Mouse (Mus musculus) liver, embryonic 15.5 days (tissue): Measurements from ENCODE around the gene Tcte1. TPM values are rescaled to one million over a fixed set of nuclear protein-coding genes. Genes with fewer than 3 reads are reported as not detected.

Experiments
- ATAC-seq: fragments of 200-750 bp; cut with Nextera tagmentation; 2 replicates; pipeline ENCODE4 v1.8.0; 2017; ENCODE audit warnings: moderate number of reproducible peaks, mild to moderate bottlenecking, moderate library complexity; ENCODE audit not compliant: insufficient read depth
- H3K27ac ChIP-seq: fragments of 300-500 bp; sonication (generic); replicated peaks from 2 replicates; pipeline ENCODE4 v1.5.1; 2015; ENCODE audit warnings: mild to moderate bottlenecking, inconsistent platforms
- H3K27me3 ChIP-seq: fragments of 300-500 bp; sonication (generic); 2 replicates; pipeline ENCODE4 v1.6.1; 2015; ENCODE audit warnings: mild to moderate bottlenecking, inconsistent platforms
- H3K36me3 ChIP-seq: fragments of 300-500 bp; sonication (generic); replicated peaks from 2 replicates; pipeline ENCODE4 v1.6.1; 2015; ENCODE audit warnings: moderate library complexity, mild to moderate bottlenecking, inconsistent platforms
- H3K4me1 ChIP-seq: fragments of 300-500 bp; sonication (generic); replicated peaks from 2 replicates; pipeline ENCODE4 v1.6.1; 2015; ENCODE audit warnings: inconsistent platforms
- H3K4me2 ChIP-seq: fragments of 300-500 bp; sonication (generic); 2 replicates; pipeline ENCODE4 v1.6.1; 2015; ENCODE audit warnings: moderate library complexity, mild to moderate bottlenecking, inconsistent platforms
- H3K4me3 ChIP-seq: fragments of 300-500 bp; sonication (generic); replicated peaks from 2 replicates; pipeline ENCODE4 v1.5.1; 2015; ENCODE audit warnings: mild to moderate bottlenecking, inconsistent platforms
- H3K9ac ChIP-seq: fragments of 300-500 bp; sonication (generic); 2 replicates; pipeline ENCODE4 v1.6.1; 2015; ENCODE audit warnings: moderate library complexity, mild to moderate bottlenecking, inconsistent platforms
- H3K9me3 ChIP-seq: fragments of 300-500 bp; sonication (generic); replicated peaks from 2 replicates; pipeline ENCODE4 v1.6.1; 2016; ENCODE audit warnings: inconsistent platforms
- WGBS: fragments of 180-500 bp; shearing (Covaris S2); methylation state at CpG from one replicate; pipeline ENCODE4 v1.1.7; 2015; ENCODE audit warnings: mixed read lengths; ENCODE audit not compliant: insufficient replicate concordance; 5-methylcytosine and 5-hydroxymethylcytosine counted together
- polyA plus RNA-seq: library from polyadenylated mRNA; unstranded; fragments of >200 nt; fragmentation: Nextera tagmentation; extraction: Ambion mirVana; gene quantifications from 2 replicates; pipeline ENCODE4 v1.2.1, GENCODE M21; 2015

Gene Tcte1
- polyA plus RNA-seq, 1 experiment from 2014 or later: 0.05 TPM

DNA sequence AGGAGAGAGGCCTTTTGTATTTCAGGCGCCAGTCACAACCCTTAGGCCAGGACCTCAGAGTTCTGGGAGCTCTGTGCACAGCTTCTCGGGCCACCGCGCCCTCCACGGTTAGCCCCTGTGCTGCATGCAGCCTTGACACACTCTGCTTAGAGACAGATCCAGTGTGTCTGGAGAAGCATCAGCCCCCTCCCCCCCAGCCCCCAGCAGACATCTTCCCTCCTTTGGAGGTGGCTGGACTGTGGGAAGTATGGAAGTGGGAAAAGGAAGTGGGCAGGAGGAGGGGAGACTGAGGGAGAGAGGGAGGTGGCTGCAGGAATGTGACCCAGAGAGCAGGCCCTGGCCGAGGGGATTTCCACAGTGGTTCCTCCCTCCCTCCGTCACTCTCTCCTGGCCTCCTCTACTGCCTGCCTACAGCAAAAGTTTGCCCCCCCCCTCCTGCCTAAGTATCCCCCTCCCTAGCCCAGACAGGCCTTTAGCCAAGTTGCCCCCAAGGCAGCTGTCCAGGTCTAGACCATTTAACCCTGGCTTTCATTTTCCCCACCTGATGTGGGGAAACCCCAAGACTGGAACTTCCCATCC is 34.1 kb downstream of the Tcte1 start:
- H3K27ac ChIP-seq: 0 out of 2 replicates have a peak overlapping the region, but pooled peaks have one; percentile 9
- H3K4me2 ChIP-seq: peak overlapping the region; percentile 91
- WGBS: 43% methylated on average over 7 of the region's 7 CpGs
- no peaks in the 10 kb centered on the region for H3K9me3 ChIP-seq
- peak overlapping the region; percentile 62 for H3K4me3 ChIP-seq
- H3K9ac ChIP-seq: no peak overlapping the region
- peaks cover 56% of the 10 kb centered on the region for H3K27me3 ChIP-seq
- no peak for ATAC-seq
- H3K4me1 ChIP-seq: peaks cover 34% of the 10 kb centered on the region
- H3K36me3 ChIP-seq: no peaks in the 10 kb centered on the region

DNA sequence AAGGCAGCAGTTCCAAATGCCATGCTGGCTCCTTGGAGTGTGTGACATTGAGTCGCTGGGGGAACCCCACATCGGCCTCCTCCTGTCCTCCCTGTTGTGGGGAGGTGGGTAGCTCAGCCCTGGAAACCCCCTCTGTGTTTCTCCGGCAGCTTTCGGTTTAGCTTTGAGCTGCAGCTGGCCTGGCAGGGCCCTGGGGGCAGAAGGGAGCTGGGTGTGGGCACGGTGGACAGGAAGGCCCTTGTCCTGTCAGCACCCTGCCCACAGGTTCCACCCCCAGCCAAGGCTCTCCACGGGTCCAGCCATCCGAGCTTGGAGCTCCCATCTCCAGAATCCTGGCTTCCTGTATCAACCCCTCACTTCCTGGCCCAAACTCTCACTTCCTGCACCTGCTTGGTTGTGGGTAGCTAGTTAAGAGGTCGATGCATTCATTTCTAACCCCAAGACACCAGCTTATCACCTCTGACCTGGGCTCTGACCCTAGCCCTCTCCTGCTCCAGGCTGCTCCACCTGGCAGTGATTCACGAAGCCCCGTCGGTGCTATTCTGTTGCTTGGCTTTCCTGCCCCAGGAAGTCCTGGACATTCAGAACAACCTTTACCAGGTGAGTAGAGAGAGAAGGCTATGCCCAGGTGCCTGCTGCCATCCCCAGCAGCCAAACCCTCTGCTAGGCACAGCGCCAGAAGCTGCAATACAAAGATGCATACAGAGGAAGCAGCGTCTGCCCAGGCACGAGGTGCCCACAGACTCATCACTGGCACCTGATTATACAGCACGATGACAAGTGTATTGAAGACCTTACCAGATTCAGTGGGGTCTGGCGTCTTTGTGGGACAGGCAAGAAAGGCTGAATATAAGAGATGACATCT is 35.0 kb downstream of the Tcte1 start:
- peaks cover 49% of the 10 kb centered on the region for H3K27me3 ChIP-seq
- H3K4me3 ChIP-seq: no peak overlapping the region
- peaks cover 34% of the 10 kb centered on the region for H3K4me1 ChIP-seq
- no peaks in the 10 kb centered on the region for H3K9me3 ChIP-seq
- 49% methylated on average over 16 of the region's 16 CpGs for WGBS
- ATAC-seq: no peak
- no peaks in the 10 kb centered on the region for H3K36me3 ChIP-seq
- H3K4me2 ChIP-seq: peak overlapping the region; percentile 91; the same call in 1 of the 2 replicates
- no peak overlapping the region for H3K27ac ChIP-seq
- no peak overlapping the region for H3K9ac ChIP-seq

DNA sequence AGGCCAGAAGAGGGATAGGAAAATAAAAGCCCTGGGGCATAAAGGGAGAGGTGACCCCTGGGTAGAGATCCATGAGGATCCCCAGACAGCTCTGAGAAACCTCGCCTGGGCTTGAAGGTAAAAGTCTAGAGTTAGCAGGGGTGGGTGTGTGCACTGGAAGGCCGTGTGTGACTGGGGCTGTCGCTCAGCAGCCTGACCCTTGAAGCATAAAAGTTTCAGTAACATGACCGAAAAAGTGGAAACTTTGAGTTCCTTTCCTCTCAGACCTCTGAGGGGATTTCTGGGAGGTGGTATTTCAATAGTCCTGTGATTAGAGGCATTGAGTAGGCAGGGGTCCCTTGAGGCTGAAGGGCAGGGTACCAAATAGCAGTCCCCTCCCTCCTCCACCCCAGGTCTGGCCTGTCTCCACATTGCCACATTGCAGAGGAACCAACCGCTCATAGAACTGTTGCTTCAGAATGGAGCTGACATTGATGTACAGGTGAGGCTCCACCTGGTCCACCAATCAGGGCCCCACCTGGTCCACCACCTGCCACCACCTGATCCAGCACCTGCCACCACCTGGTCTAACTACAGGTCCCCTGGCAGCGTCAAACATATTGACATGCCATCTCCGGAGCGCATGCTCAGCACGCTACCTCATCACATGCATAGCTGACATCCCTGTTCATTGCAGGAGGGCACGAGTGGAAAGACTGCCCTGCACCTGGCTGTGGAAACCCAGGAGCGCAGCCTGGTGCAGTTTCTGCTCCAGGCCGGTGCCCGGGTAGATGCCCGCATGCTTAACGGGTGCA is 36.7 kb downstream of the Tcte1 start:
- peaks cover 47% of the 10 kb centered on the region for H3K4me1 ChIP-seq
- no peak overlapping the region for H3K4me2 ChIP-seq
- H3K36me3 ChIP-seq: no peaks in the 10 kb centered on the region
- no peak overlapping the region for H3K9ac ChIP-seq
- no peak overlapping the region for H3K4me3 ChIP-seq
- H3K27me3 ChIP-seq: peaks cover 38% of the 10 kb centered on the region
- no peak overlapping the region for H3K27ac ChIP-seq
- ATAC-seq: no peak
- WGBS: 77% methylated on average over 15 of the region's 15 CpGs
- no peaks in the 10 kb centered on the region for H3K9me3 ChIP-seq

GRCm38 (mm10) chr17:45563216-45563615 is 40.0 kb downstream of the Tcte1 start:
- Histone ChIP-seq H3K9me3 (no peaks in the 10 kb centered on the region), H3K9ac (no peak overlapping the region), H3K4me1 (peaks cover 48% of the 10 kb centered on the region), H3K4me3 (no peak overlapping the region), H3K4me2 (peak overlapping the region; percentile 98), H3K27ac (no peak overlapping the region), H3K27me3 (peaks cover 6% of the 10 kb centered on the region), H3K36me3 (peaks cover 23% of the 10 kb centered on the region)
- no peak for ATAC-seq
- WGBS: 67% methylated on average over 12 of the region's 12 CpGs

- H3K4me2 ChIP-seq: peak within 1 kb of the TSS; percentile 98
- H3K36me3 ChIP-seq: peaks cover 30% of the 10 kb centered on the region
- H3K9ac ChIP-seq: peak within 1 kb of the TSS; percentile 86
- no peaks in the 10 kb centered on the region for H3K27me3 ChIP-seq
- peak within 1 kb of the TSS; percentile 84 for H3K4me3 ChIP-seq
- ATAC-seq: peak; percentile 78
- under 1% methylated on average over 61 of the region's 61 CpGs for WGBS
- H3K9me3 ChIP-seq: no peaks in the 10 kb centered on the region
- peak within 1 kb of the TSS; percentile 79 for H3K27ac ChIP-seq
- peaks cover 49% of the 10 kb centered on the region for H3K4me1 ChIP-seq
These were observed 40.7 kb downstream of the Tcte1 start, which contains the start of gene Slc35b2 for GRCm38 (mm10) chr17:45563655-45564530. Gene Slc35b2 (plus strand): TSS chr17:45563874.

- peaks cover 49% of the 10 kb centered on the region for H3K4me1 ChIP-seq
- no peaks in the 10 kb centered on the region for H3K9me3 ChIP-seq
- ATAC-seq: no peak
- H3K4me3 ChIP-seq: peak overlapping the region; percentile 84
- no peaks in the 10 kb centered on the region for H3K27me3 ChIP-seq
- H3K4me2 ChIP-seq: peak overlapping the region; percentile 98
- H3K27ac ChIP-seq: peak overlapping the region; percentile 79
- H3K36me3 ChIP-seq: peaks cover 37% of the 10 kb centered on the region
- 18% methylated on average over 18 of the region's 18 CpGs for WGBS
- H3K9ac ChIP-seq: peak overlapping the region; percentile 86
These were observed 41.4 kb downstream of the Tcte1 start for GRCm38 (mm10) chr17:45564531-45565084.

GRCm38 (mm10) chr17:45565103-45565502 is 41.9 kb downstream of the Tcte1 start:
- Histone ChIP-seq H3K27me3 (no peaks in the 10 kb centered on the region), H3K4me3 (peak overlapping the region; percentile 84), H3K4me2 (peak overlapping the region; percentile 98), H3K4me1 (peaks cover 54% of the 10 kb centered on the region), H3K36me3 (peaks cover 42% of the 10 kb centered on the region), H3K9me3 (no peaks in the 10 kb centered on the region), H3K27ac (no peak overlapping the region), H3K9ac (peak overlapping the region; percentile 86; the same call in 1 of the 2 replicates)
- 92% methylated on average over 11 of the region's 11 CpGs for WGBS
- no peak for ATAC-seq

DNA sequence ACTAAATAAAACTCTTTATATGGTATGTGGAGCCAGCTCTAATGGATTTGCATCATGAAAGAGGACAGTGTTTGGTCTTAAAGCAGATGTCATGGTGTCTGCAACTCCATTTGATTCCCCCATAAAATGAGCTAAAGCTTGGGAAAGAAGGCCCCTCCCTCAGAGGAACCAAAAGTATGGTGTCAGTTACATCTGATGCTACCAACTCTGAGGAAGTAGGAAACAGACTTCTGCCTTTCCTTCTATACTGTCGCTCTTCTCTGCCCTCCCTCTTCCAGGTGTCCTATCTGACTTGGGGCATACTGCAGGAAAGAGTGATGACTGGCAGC is 42.8 kb downstream of the Tcte1 start:
- Histone ChIP-seq H3K27ac (no peak overlapping the region), H3K4me3 (no peak overlapping the region), H3K4me1 (peaks cover 56% of the 10 kb centered on the region), H3K9me3 (no peaks in the 10 kb centered on the region), H3K9ac (no peak overlapping the region; the same call in 1 of the 2 replicates), H3K36me3 (peaks cover 51% of the 10 kb centered on the region), H3K4me2 (no peak overlapping the region), H3K27me3 (no peaks in the 10 kb centered on the region)
- ATAC-seq: no peak
- WGBS: 39% methylated on average over 1 of the region's 1 CpGs

GRCm38 (mm10) chr17:45566360-45567161 is 43.3 kb downstream of the Tcte1 start:
- no peak for ATAC-seq
- Histone ChIP-seq H3K36me3 (peaks cover 57% of the 10 kb centered on the region), H3K4me1 (peaks cover 60% of the 10 kb centered on the region), H3K9me3 (no peaks in the 10 kb centered on the region), H3K9ac (no peak overlapping the region; the same call in 1 of the 2 replicates), H3K4me3 (no peak overlapping the region), H3K4me2 (no peak overlapping the region), H3K27me3 (no peaks in the 10 kb centered on the region), H3K27ac (no peak overlapping the region; the same call in 1 of the 2 replicates)
- WGBS: 59% methylated on average over 18 of the region's 18 CpGs
